Mouse (Mus musculus): ENCODE measurements around the gene Sav1. TPM values are rescaled to one million over a fixed set of nuclear protein-coding genes. Genes with fewer than 3 reads are reported as not detected.

The Sav1 gene
- polyA plus RNA-seq, 1 experiment from 2014 or later = 4.0 TPM

GRCm38 (mm10) chr12:69945861-69946260 is 40.9 kb downstream of the Sav1 start:
- Histone ChIP-seq H3K4me2 (no peak overlapping the region), H3K4me3 (no peak overlapping the region), H3K27ac (replicated peaks) (no peak overlapping the region), H3K27me3 (no peaks in the 10 kb centered on the region), H3K36me3 (peaks cover 51% of the 10 kb centered on the region), H3K9ac (no peak overlapping the region), H3K4me1 (replicated peaks) (no peaks in the 10 kb centered on the region), H3K9me3 (no peaks in the 10 kb centered on the region)
- WGBS = 92% methylated on average over 5 of the region's 5 CpGs
- ATAC-seq (ENCODE audit: low read depth) = no peak

DNA sequence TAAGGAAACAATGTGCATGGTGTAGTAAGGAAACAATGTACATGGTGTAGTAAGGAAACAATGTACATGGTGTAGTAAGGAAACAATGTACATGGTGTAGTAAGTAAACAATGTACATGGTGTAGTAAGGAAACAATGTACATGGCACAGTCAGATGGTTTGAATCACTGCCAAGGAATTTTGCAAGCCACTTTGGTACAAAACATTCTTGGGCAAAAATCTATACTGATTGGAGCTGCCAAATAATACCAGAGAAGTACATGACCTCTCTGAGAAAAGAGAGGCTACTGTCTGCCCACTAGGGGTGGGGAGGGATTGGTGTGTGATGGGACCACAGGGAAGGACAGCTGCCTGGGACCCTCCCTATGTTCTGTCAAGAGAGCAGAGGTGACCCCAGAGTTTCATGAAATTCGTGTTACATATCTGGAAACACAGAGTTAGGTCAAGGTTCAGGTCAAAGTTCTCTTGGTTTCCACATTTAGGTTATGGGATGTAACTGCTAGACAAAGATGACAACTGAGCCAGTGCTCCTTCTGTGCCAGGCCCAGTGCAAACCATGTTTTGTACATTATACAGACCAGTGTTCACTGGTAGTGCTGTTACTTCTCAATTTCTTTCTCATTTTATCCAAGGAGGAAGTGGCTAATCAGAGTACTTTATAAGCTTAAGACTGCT is 45.0 kb downstream of the Sav1 start:
- Histone ChIP-seq H3K9ac (no peak overlapping the region), H3K4me2 (no peak overlapping the region), H3K4me1 (replicated peaks) (no peaks in the 10 kb centered on the region), H3K4me3 (no peak overlapping the region), H3K9me3 (no peaks in the 10 kb centered on the region), H3K36me3 (peaks cover 50% of the 10 kb centered on the region), H3K27ac (replicated peaks) (no peak overlapping the region), H3K27me3 (no peaks in the 10 kb centered on the region)
- no peak for ATAC-seq (ENCODE audit: low read depth)
- 79% methylated on average over 1 of the region's 1 CpGs for WGBS

DNA sequence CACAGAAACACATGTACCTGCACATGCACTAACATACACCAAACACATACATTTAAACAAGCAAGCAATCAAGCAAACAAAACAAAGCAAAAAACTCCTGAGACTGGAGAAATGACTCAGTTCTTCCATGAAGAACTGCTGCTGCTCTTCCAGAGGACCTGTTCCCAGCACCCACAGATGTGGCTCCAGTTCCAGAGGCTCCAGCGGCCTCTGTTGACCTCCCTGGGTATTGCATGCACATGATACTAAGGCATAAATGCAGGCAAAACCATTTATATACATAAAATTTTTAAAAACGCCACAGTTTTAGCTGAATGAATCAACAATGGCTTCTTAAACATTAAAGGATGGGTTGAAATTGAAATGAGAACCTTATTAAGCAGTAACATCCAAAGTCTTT is 47.5 kb downstream of the Sav1 start:
- H3K27ac ChIP-seq (replicated peaks) = no peak overlapping the region
- no peak overlapping the region for H3K4me2 ChIP-seq
- 68% methylated on average over 2 of the region's 2 CpGs for WGBS
- no peaks in the 10 kb centered on the region for H3K9me3 ChIP-seq
- no peak overlapping the region for H3K9ac ChIP-seq
- H3K4me1 ChIP-seq (replicated peaks) = no peaks in the 10 kb centered on the region
- H3K27me3 ChIP-seq = no peaks in the 10 kb centered on the region
- peaks cover 60% of the 10 kb centered on the region for H3K36me3 ChIP-seq
- no peak overlapping the region for H3K4me3 ChIP-seq
- ATAC-seq (ENCODE audit: low read depth) = no peak

DNA sequence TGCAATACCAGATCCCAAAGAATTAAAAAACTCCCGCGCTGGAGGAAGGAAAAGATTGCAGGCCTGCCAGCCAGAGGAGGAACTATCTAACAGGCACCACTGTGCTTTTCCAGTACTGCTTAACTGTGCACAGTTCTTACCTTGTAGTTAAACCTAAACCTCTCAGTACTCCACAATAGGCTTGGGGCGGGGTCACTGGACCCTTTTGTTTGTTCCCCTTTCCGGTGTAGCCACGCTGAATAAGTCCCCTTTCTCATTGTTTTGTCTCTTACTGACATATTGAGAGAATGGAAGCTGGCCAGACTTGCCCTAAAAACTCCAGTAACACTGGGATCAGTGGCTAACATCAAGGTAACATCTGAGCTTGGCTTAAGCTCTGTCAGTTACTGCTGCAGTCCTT is 49.1 kb downstream of the Sav1 start:
- H3K27me3 ChIP-seq = no peaks in the 10 kb centered on the region
- H3K9ac ChIP-seq = no peak overlapping the region
- peaks cover 69% of the 10 kb centered on the region for H3K36me3 ChIP-seq
- H3K4me2 ChIP-seq = no peak overlapping the region
- no peak overlapping the region for H3K27ac ChIP-seq (replicated peaks)
- 60% methylated on average over 5 of the region's 5 CpGs for WGBS
- ATAC-seq (ENCODE audit: low read depth) = no peak
- no peak overlapping the region for H3K4me3 ChIP-seq
- H3K9me3 ChIP-seq = no peaks in the 10 kb centered on the region
- H3K4me1 ChIP-seq (replicated peaks) = no peaks in the 10 kb centered on the region

DNA sequence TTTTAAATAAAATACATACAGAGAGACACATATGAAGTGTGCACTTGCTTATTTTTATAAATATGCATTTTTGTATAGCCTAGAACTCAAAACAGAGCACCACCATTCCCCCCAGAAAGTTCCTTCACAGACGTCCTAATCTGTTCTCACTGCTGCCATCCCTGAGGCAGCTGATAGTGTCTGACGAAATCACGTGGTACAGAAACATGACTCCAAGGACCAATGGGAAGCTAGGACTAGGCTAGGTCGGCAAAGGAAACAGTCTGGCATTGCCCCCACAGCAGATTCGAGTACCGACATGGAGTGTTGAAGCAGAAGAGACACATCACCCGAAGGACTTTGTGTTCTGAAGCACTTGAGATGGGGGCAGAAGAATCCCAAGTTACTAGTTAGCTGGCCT is 60.1 kb downstream of the Sav1 start:
- H3K9me3 ChIP-seq = no peaks in the 10 kb centered on the region
- H3K27ac ChIP-seq (replicated peaks) = no peak overlapping the region
- no peak for ATAC-seq (ENCODE audit: low read depth)
- H3K36me3 ChIP-seq = peaks cover 44% of the 10 kb centered on the region
- no peak overlapping the region for H3K4me2 ChIP-seq
- H3K4me3 ChIP-seq = no peak overlapping the region
- no peak overlapping the region for H3K9ac ChIP-seq
- no peaks in the 10 kb centered on the region for H3K4me1 ChIP-seq (replicated peaks)
- no peaks in the 10 kb centered on the region for H3K27me3 ChIP-seq
- 64% methylated on average over 7 of the region's 7 CpGs for WGBS

- no peak for ATAC-seq (ENCODE audit: low read depth)
- no peaks in the 10 kb centered on the region for H3K9me3 ChIP-seq
- peaks cover 25% of the 10 kb centered on the region for H3K36me3 ChIP-seq
- H3K4me1 ChIP-seq (replicated peaks) = no peaks in the 10 kb centered on the region
- no peak overlapping the region for H3K9ac ChIP-seq
- 12% methylated on average over 5 of the region's 5 CpGs for WGBS
- no peak overlapping the region for H3K4me2 ChIP-seq
- no peak overlapping the region for H3K27ac ChIP-seq (replicated peaks)
- no peak overlapping the region for H3K4me3 ChIP-seq
- no peaks in the 10 kb centered on the region for H3K27me3 ChIP-seq
Observed at GRCm38 (mm10) chr12:69924012-69924411, 62.8 kb downstream of the Sav1 start.

GRCm38 (mm10) chr12:69923603-69924002 is 63.2 kb downstream of the Sav1 start:
- 65% methylated on average over 3 of the region's 3 CpGs for WGBS
- H3K4me3 ChIP-seq = no peak overlapping the region
- H3K4me2 ChIP-seq = no peak overlapping the region
- no peak overlapping the region for H3K9ac ChIP-seq
- no peak for ATAC-seq (ENCODE audit: low read depth)
- peaks cover 24% of the 10 kb centered on the region for H3K36me3 ChIP-seq
- H3K27me3 ChIP-seq = no peaks in the 10 kb centered on the region
- H3K4me1 ChIP-seq (replicated peaks) = no peaks in the 10 kb centered on the region
- no peak overlapping the region for H3K27ac ChIP-seq (replicated peaks)
- H3K9me3 ChIP-seq = no peaks in the 10 kb centered on the region

- Histone ChIP-seq H3K4me2 (no peak overlapping the region), H3K36me3 (peaks cover 22% of the 10 kb centered on the region), H3K9me3 (no peaks in the 10 kb centered on the region), H3K27ac (replicated peaks) (no peak overlapping the region), H3K4me1 (replicated peaks) (no peaks in the 10 kb centered on the region), H3K27me3 (no peaks in the 10 kb centered on the region), H3K9ac (no peak overlapping the region), H3K4me3 (no peak overlapping the region)
- no peak for ATAC-seq (ENCODE audit: low read depth)
- 91% methylated on average over 3 of the region's 3 CpGs for WGBS
Observed at GRCm38 (mm10) chr12:69923128-69923527, 63.7 kb downstream of the Sav1 start.

DNA sequence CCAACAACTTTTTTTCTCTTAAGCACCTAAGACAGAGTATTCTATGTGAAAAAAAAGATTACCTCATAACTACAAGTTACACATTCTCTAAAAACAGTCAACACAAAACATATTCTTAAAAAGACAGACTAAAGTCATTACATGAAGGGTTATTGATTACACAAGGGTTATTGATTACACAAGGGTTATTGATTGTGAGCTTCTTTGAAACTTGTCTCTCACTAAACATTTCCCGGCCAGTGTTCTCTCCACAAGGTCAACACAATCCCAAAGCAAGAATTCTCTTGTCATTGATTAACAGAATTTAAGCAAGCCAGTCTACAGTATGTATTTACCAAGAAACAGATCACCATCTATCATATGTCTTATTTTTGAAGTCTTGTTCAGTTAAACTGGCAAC is 64.7 kb downstream of the Sav1 start:
- H3K9me3 ChIP-seq = no peaks in the 10 kb centered on the region
- H3K4me2 ChIP-seq = no peak overlapping the region
- no peaks in the 10 kb centered on the region for H3K27me3 ChIP-seq
- H3K9ac ChIP-seq = no peak overlapping the region
- H3K4me3 ChIP-seq = no peak overlapping the region
- WGBS = 88% methylated on average over 1 of the region's 1 CpGs
- H3K27ac ChIP-seq (replicated peaks) = no peak overlapping the region
- H3K36me3 ChIP-seq = peaks cover 12% of the 10 kb centered on the region
- no peak for ATAC-seq (ENCODE audit: low read depth)
- no peaks in the 10 kb centered on the region for H3K4me1 ChIP-seq (replicated peaks)

GRCm38 (mm10) chr12:69917870-69918269 is 68.9 kb downstream of the Sav1 start:
- H3K27ac ChIP-seq (replicated peaks) = no peak overlapping the region
- no peaks in the 10 kb centered on the region for H3K36me3 ChIP-seq
- no peak overlapping the region for H3K4me2 ChIP-seq
- no peak for ATAC-seq (ENCODE audit: low read depth)
- H3K9me3 ChIP-seq = no peaks in the 10 kb centered on the region
- H3K4me3 ChIP-seq = no peak overlapping the region
- no peaks in the 10 kb centered on the region for H3K4me1 ChIP-seq (replicated peaks)
- H3K9ac ChIP-seq = no peak overlapping the region
- WGBS = 84% methylated on average over 2 of the region's 2 CpGs
- no peaks in the 10 kb centered on the region for H3K27me3 ChIP-seq

Other genes with a start within 250 kb of the Sav1 start
- gene Cdkl1, start 195.7 kb downstream of the Sav1 start, polyA plus RNA-seq (2015; fragmentation: Nextera tagmentation; extraction: Ambion mirVana) = 2.6 and 4.3 TPM in 2 replicates
- 111 and 115 TPM in 2 replicates for gene Atl1, start 94.4 kb downstream of the Sav1 start, polyA plus RNA-seq (2015; fragmentation: Nextera tagmentation; extraction: Ambion mirVana)
- gene Map4k5, start 93.8 kb downstream of the Sav1 start, polyA plus RNA-seq (2015; fragmentation: Nextera tagmentation; extraction: Ambion mirVana) = 30.7 and 33.4 TPM in 2 replicates
- gene Nin, start 126.7 kb upstream of the Sav1 start, polyA plus RNA-seq (2015; fragmentation: Nextera tagmentation; extraction: Ambion mirVana) = 11.5 and 12.1 TPM in 2 replicates
- gene Abhd12b, start 167.1 kb upstream of the Sav1 start, polyA plus RNA-seq (2015; fragmentation: Nextera tagmentation; extraction: Ambion mirVana) = 0.13 TPM in 1 of 2 replicates, not detected in the other
- 6.4 and 9.8 TPM in 2 replicates for gene Pygl, start 244.5 kb upstream of the Sav1 start, polyA plus RNA-seq (2015; fragmentation: Nextera tagmentation; extraction: Ambion mirVana)